Mouse (Mus musculus): ENCODE data around the gene Mapk8ip2.

- TF ChIP-seq POLR2A (IDR thresholded peaks at IDR 0.05; ENCODE audit: control insufficient read depth, low read depth, low read length) (no peak), CTCF (IDR thresholded peaks at IDR 0.05; ENCODE audit: control insufficient read depth, insufficient read depth, insufficient replicate concordance, low read depth, low read length) (no peak)
Measured at GRCm38 (mm10) chr15:89452906-89453864, 528 bp upstream of the Mapk8ip2 start.

Data from testis, adult 2 months (tissue).